Comparison of ENCODE assay signal across 7 mouse cellular contexts in the genomic region with DNA sequence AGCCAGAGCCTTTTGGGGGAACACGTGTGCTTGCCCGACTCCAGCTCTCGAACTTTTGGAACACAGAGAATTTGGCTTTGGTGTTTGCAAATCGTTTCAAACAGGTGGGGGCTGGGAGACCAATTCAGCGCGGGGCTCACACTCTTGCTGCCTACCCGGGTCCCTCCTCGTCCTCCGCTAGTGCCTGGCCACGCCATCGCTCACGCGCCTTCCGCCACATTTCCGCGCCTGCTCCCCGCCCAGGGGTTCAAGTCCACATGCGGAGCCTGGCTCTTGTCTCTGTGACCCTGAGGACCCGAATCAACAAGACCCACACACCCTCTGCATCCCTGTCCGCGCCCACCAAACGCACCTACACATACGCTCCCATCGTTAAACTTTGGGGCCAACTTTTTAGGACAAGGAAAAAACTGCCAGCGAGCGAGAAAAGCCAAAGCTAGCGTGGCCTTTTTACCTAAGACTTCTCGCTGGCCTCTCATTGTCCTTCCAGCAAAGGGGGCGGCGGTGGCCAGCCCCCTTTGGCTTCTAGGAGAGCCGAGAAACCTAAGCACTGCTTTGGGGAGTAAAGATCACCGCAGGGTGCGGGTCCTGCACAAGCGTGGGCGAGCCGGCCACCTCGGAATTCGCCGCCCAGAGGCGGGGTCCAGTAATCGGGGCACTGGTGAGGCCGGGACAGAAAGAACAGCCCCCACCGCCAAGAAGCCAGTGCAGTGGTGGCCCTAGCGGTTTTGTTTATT. TPM values are rescaled to one million over a fixed set of nuclear protein-coding genes. Genes with fewer than 3 reads are reported as not detected.
A peak's percentile ranks its signal among the peaks of the same experiment; 100 is the strongest.
DNase-seq lines count a peak whose midpoint lies in the region; ATAC-seq and TF ChIP-seq lines count a peak whose summit lies in the region.

No protein-coding gene starts in this region.

- TF ChIP-seq CTCF in E14TG2a.4 (conservative IDR thresholded peaks at IDR 0.05; ENCODE audit: low read length): no peak
- no peak for TF ChIP-seq CTCF in cortical plate, adult 2 months (IDR thresholded peaks at IDR 0.05; ENCODE audit: extremely low read depth, insufficient read depth, low read length)

- no peaks in the 10 kb centered on the region for H3K9me3 ChIP-seq in E14TG2a.4 (ENCODE audit: low read length)
- 0 out of 2 replicates have a peak, but pooled peaks cover 5% of the 10 kb centered on the region for H3K9me3 ChIP-seq in heart, embryonic 13.5 days
- H3K9me3 ChIP-seq in midbrain, embryonic 12.5 days: no peaks in the 10 kb centered on the region

- under 1% methylated on average over 44 of the region's 44 CpGs for WGBS in heart, embryonic 13.5 days
- under 1% methylated on average over 44 of the region's 44 CpGs for WGBS in midbrain, embryonic 12.5 days

- H3K4me3 ChIP-seq in E14TG2a.4 (replicated peaks; ENCODE audit: low read length): peak overlapping the region; percentile 95
- peak overlapping the region; percentile 37 for H3K4me3 ChIP-seq in cortical plate, adult 2 months (ENCODE audit: insufficient read depth, low read length)
- H3K4me3 ChIP-seq in heart, embryonic 13.5 days: peak overlapping the region; percentile 83
- peak overlapping the region; percentile 79 for H3K4me3 ChIP-seq in midbrain, embryonic 12.5 days

- H3K27me3 ChIP-seq in E14TG2a.4 (ENCODE audit: insufficient read depth, low read length): peaks cover 22% of the 10 kb centered on the region
- no peaks in the 10 kb centered on the region for H3K27me3 ChIP-seq in heart, embryonic 13.5 days (replicated peaks)
- peaks cover 11% of the 10 kb centered on the region for H3K27me3 ChIP-seq in midbrain, embryonic 12.5 days

- peak overlapping the region; percentile 81 for H3K9ac ChIP-seq in heart, embryonic 13.5 days
- peak overlapping the region; percentile 54 for H3K9ac ChIP-seq in midbrain, embryonic 12.5 days (replicated peaks)

- 0 out of 2 replicates have a peak, but pooled peaks have one; percentile 28 for ATAC-seq in heart, embryonic 13.5 days (ENCODE audit: extremely low read depth, insufficient number of reproducible peaks, low FRiP score, low TSS enrichment)
- peak; percentile 71 for ATAC-seq in midbrain, embryonic 12.5 days (ENCODE audit: low FRiP score, low read depth)

- peak; percentile 62 for DNase-seq in Muller cell, postnatal 12 days (ENCODE audit: inconsistent ontology term)
- peak; percentile 51 to 68 for DNase-seq in kidney, postnatal 4 days
- no peak for DNase-seq in right cerebral cortex, postnatal 25 days

- H3K4me2 ChIP-seq in heart, embryonic 13.5 days: peak overlapping the region; percentile 75
- H3K4me2 ChIP-seq in midbrain, embryonic 12.5 days (replicated peaks): peak overlapping the region; percentile 96

- H3K27ac ChIP-seq in cortical plate, adult 2 months (ENCODE audit: insufficient read depth, low read length): no peak overlapping the region
- H3K27ac ChIP-seq in heart, embryonic 13.5 days (replicated peaks): peak overlapping the region; percentile 99
- peak overlapping the region; percentile 61 for H3K27ac ChIP-seq in midbrain, embryonic 12.5 days (replicated peaks)

- no peaks in the 10 kb centered on the region for H3K36me3 ChIP-seq in E14TG2a.4 (ENCODE audit: insufficient read depth, low read length)
- no peaks in the 10 kb centered on the region for H3K36me3 ChIP-seq in heart, embryonic 13.5 days
- H3K36me3 ChIP-seq in midbrain, embryonic 12.5 days: no peaks in the 10 kb centered on the region

- no peak for TF ChIP-seq POLR2A in cortical plate, adult 2 months (IDR thresholded peaks at IDR 0.05; ENCODE audit: extremely low read depth, insufficient read depth, low read length)

- H3K4me1 ChIP-seq in E14TG2a.4 (replicated peaks; ENCODE audit: low read depth, low read length): peaks cover 26% of the 10 kb centered on the region
- no peaks in the 10 kb centered on the region for H3K4me1 ChIP-seq in cortical plate, adult 2 months (ENCODE audit: control insufficient read depth, insufficient read depth, low read length)
- H3K4me1 ChIP-seq in heart, embryonic 13.5 days: peaks cover 25% of the 10 kb centered on the region
- peaks cover 29% of the 10 kb centered on the region for H3K4me1 ChIP-seq in midbrain, embryonic 12.5 days

RNA-seq across cellular contexts. Expression of a gene that starts 0.5 kb away (rescaled TPM):
- polyA plus RNA-seq in cortical plate, adult 2 months (2012; rRNA removed): 39.3 and 39.5 TPM in 2 replicates
- polyA plus RNA-seq in heart, embryonic 13.5 days (2015; fragmentation: Nextera tagmentation; extraction: Ambion mirVana): 7.3 and 7.5 TPM in 2 replicates
- 45.1 and 45.7 TPM in 2 replicates for polyA plus RNA-seq in midbrain, embryonic 12.5 days (2016; fragmentation: Nextera tagmentation; extraction: Ambion mirVana)

Comparison
In these comparisons a context has a peak if more than half of its experiments do, and no peak if none do; other contexts are left out.
1. H3K4me3 ChIP-seq: peak in every context shown above with its lines; median percentile 95 in E14TG2a.4; 83 in heart, embryonic 13.5 days; 79 in midbrain, embryonic 12.5 days; 37 in cortical plate, adult 2 months.